Mouse (Mus musculus): ENCODE data around the gene Ap2a1. TPM values are rescaled to one million over a fixed set of nuclear protein-coding genes. Genes with fewer than 3 reads are reported as not detected.
A peak's percentile ranks its signal among the peaks of the same experiment; 100 is the strongest.

Gene Ap2a1
- polyA plus RNA-seq, 1 experiment from 2014 or later = 63.7 TPM

DNA sequence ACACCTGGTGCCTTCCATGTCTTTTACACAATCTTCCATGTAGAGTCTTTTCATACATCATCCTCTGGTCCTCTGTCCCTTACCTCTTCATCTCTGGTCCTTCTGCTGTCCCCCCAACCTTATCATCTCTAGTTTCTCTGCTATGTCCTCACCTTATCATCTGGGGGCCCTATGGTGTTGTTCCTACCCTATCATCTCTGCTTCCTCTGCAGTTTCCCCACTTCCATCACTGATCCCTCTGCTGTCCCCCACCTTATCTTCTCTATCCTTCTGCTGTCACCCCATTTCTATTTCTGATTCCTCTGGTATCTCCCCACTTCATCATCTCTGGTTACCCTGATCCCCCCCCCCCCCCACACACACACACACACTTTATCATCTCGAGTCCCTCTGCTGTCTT, 726 bp downstream of the Ap2a1 start:
- H3K36me3 ChIP-seq (ENCODE audit: control insufficient read depth, insufficient read depth, low read length) = peaks cover 8% of the 10 kb centered on the region
- 0% methylated on average over 1 of the region's 1 CpGs for WGBS
- peak overlapping the region; percentile 68 for H3K4me2 ChIP-seq (ENCODE audit: low read depth, low read length)
- ATAC-seq (ENCODE audit: low read depth) = no peak
- peak overlapping the region; percentile 95 for H3K4me3 ChIP-seq (ENCODE audit: low read length)
- no peaks in the 10 kb centered on the region for H3K9me3 ChIP-seq (ENCODE audit: control insufficient read depth, low read length)
- no peaks in the 10 kb centered on the region for H3K27me3 ChIP-seq (ENCODE audit: control insufficient read depth, insufficient read depth, low read depth, low read length)
- peaks cover 14% of the 10 kb centered on the region for H3K4me1 ChIP-seq (replicated peaks; ENCODE audit: control insufficient read depth, insufficient read depth, low read length)
- H3K27ac ChIP-seq (ENCODE audit: low read length) = no peak overlapping the region
- H3K9ac ChIP-seq (ENCODE audit: low read length) = peak overlapping the region; percentile 95

DNA sequence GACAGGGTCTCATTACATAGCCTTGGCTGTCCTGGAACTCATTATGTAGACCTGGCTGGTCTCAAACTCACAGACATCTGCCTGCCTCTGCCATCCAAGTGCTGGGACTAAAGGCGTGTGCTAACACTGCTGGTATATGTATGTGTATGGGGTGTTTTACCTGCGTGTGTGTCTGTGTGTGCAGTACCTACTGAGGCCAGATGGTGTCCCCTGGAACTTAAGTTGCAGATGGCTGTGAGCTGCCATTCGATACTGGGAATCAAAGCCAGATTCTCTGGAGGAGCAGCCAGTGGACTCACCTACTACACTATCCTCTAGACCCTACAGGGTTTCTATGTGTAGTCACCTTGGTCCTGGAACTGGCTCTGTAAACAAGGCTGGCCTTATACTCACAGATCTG, 3.8 kb downstream of the Ap2a1 start:
- no peaks in the 10 kb centered on the region for H3K9me3 ChIP-seq (ENCODE audit: control insufficient read depth, low read length)
- H3K27me3 ChIP-seq (ENCODE audit: control insufficient read depth, insufficient read depth, low read depth, low read length) = no peaks in the 10 kb centered on the region
- H3K9ac ChIP-seq (ENCODE audit: low read length) = no peak overlapping the region
- H3K4me2 ChIP-seq (ENCODE audit: low read depth, low read length) = no peak overlapping the region
- peaks cover 13% of the 10 kb centered on the region for H3K4me1 ChIP-seq (replicated peaks; ENCODE audit: control insufficient read depth, insufficient read depth, low read length)
- no peak overlapping the region for H3K27ac ChIP-seq (ENCODE audit: low read length)
- no peak for ATAC-seq (ENCODE audit: low read depth)
- H3K4me3 ChIP-seq (ENCODE audit: low read length) = no peak overlapping the region
- H3K36me3 ChIP-seq (ENCODE audit: control insufficient read depth, insufficient read depth, low read length) = peaks cover 22% of the 10 kb centered on the region
- WGBS = 70% methylated on average over 3 of the region's 3 CpGs

DNA sequence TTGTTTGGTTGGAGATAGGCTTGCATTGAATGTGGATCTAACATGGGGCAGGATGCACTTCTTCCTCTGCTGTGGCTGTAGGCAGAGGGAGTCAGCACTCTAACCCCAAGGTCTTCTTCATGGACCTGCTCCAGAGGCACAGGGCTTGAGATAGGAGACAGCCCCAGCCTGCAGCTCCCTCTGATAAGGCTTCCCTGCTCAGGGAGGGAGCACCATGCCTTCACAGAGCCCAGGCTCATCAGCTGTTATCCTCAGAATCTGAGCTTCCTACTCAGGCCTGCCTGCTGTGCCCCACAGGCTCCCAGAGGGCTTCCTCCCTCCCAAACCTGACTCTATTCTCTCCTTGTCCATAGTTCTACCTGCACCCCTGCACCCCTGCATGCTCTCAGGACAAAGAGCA, 6.8 kb downstream of the Ap2a1 start:
- Histone ChIP-seq H3K4me2 (ENCODE audit: low read depth, low read length) (no peak overlapping the region), H3K4me1 (replicated peaks; ENCODE audit: control insufficient read depth, insufficient read depth, low read length) (peaks cover 6% of the 10 kb centered on the region), H3K27ac (ENCODE audit: low read length) (no peak overlapping the region), H3K27me3 (ENCODE audit: control insufficient read depth, insufficient read depth, low read depth, low read length) (no peaks in the 10 kb centered on the region), H3K4me3 (ENCODE audit: low read length) (no peak overlapping the region), H3K9me3 (ENCODE audit: control insufficient read depth, low read length) (no peaks in the 10 kb centered on the region), H3K9ac (ENCODE audit: low read length) (no peak overlapping the region), H3K36me3 (ENCODE audit: control insufficient read depth, insufficient read depth, low read length) (peaks cover 22% of the 10 kb centered on the region)
- no peak for ATAC-seq (ENCODE audit: low read depth)

DNA sequence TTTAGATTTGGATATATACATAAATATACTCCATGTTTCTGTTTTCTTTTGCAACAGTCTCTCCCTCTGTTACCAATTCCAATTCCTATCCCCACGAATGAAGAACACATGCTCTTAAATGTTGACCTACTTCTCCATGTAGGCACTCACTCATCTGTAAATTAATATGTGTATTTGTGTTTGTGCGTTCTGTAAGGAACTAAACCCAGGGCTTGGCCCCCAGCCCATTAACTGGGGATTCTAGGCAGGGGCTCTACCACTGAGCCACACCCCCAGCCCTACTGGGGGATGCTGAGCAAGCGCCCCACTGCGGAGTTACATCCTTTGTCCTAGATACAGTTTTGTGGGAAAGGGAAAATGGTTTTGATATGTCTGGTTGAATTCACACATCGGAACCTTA, 10.2 kb downstream of the Ap2a1 start:
- Histone ChIP-seq H3K36me3 (ENCODE audit: control insufficient read depth, insufficient read depth, low read length) (peaks cover 25% of the 10 kb centered on the region), H3K27ac (ENCODE audit: low read length) (no peak overlapping the region)

DNA sequence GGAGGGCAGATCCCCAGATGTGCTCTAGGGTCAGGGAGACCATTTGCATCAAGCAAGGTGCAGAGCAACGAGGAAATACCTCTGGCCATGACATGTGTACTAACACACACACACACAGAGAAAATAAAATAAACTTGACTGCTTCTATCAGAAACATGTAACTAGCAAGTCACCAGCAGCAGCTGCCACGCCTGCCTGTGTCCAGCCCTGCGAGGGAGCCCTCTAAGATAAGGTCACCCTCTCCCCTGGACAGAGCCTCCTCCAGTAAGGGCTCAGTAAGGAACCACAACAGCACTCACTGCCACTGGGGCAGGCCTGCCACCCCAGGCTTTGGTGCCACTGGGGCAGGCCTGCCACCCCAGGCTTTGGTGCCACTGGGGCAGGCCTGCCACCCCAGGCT, 11.1 kb downstream of the Ap2a1 start:
- Histone ChIP-seq H3K4me1 (replicated peaks; ENCODE audit: control insufficient read depth, insufficient read depth, low read length) (peaks cover 8% of the 10 kb centered on the region), H3K27me3 (ENCODE audit: control insufficient read depth, insufficient read depth, low read depth, low read length) (no peaks in the 10 kb centered on the region), H3K36me3 (ENCODE audit: control insufficient read depth, insufficient read depth, low read length) (peaks cover 24% of the 10 kb centered on the region), H3K27ac (ENCODE audit: low read length) (no peak overlapping the region), H3K4me3 (ENCODE audit: low read length) (no peak overlapping the region), H3K9me3 (ENCODE audit: control insufficient read depth, low read length) (no peaks in the 10 kb centered on the region), H3K9ac (ENCODE audit: low read length) (no peak overlapping the region), H3K4me2 (ENCODE audit: low read depth, low read length) (no peak overlapping the region)
- 47% methylated on average over 3 of the region's 3 CpGs for WGBS
- no peak for ATAC-seq (ENCODE audit: low read depth)

More for the DNA sequence above, 10.2 kb downstream of the Ap2a1 start:
- H3K9ac ChIP-seq (ENCODE audit: low read length) = no peak overlapping the region
- ATAC-seq (ENCODE audit: low read depth) = no peak
- WGBS = 83% methylated on average over 5 of the region's 5 CpGs
- H3K27me3 ChIP-seq (ENCODE audit: control insufficient read depth, insufficient read depth, low read depth, low read length) = no peaks in the 10 kb centered on the region
- peaks cover 8% of the 10 kb centered on the region for H3K4me1 ChIP-seq (replicated peaks; ENCODE audit: control insufficient read depth, insufficient read depth, low read length)
- H3K9me3 ChIP-seq (ENCODE audit: control insufficient read depth, low read length) = no peaks in the 10 kb centered on the region
- no peak overlapping the region for H3K4me3 ChIP-seq (ENCODE audit: low read length)
- H3K4me2 ChIP-seq (ENCODE audit: low read depth, low read length) = no peak overlapping the region

DNA sequence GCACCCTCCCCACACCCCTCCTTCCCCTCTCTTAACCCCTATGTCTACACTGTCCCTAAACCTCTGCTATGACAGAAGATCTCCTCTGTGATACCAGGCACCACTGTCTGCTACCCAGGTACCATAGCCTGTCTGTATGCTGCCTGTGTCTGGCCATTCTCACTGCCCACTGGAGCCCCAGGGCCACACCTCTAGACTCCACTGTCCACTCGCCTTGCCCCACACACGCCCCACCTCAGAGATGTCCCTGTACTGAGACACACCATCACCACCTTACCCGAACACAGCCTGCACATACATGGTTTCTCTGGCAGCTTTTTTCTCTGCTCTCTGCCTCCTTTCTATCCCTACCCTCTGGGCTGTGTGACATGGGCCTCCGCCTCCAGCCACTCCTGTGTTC, 12.4 kb downstream of the Ap2a1 start:
- no peak overlapping the region for H3K27ac ChIP-seq (ENCODE audit: low read length)
- no peak overlapping the region for H3K9ac ChIP-seq (ENCODE audit: low read length)

DNA sequence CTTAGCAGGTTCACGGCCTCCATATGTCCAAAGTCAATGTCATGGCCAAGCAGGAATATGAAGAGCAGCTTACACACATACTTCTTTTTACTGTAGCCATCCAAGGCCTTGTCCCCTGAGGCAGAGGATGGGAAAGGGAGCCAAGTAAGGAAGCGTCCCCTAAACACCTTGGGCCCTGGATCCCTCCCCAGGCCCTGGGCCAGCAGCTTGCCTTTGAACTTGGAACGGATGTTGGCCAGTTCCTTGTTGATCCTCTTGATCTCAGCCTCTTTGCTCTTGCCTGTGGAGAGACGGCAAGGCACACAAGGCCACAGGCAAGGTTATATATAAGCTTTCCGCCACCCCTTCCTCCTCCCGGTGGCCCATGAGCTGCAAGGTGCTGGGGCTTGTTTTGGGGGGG, 13.1 kb downstream of the Ap2a1 start:
- Histone ChIP-seq H3K36me3 (ENCODE audit: control insufficient read depth, insufficient read depth, low read length) (peaks cover 20% of the 10 kb centered on the region), H3K4me1 (replicated peaks; ENCODE audit: control insufficient read depth, insufficient read depth, low read length) (peaks cover 8% of the 10 kb centered on the region), H3K4me3 (ENCODE audit: low read length) (no peak overlapping the region), H3K27me3 (ENCODE audit: control insufficient read depth, insufficient read depth, low read depth, low read length) (no peaks in the 10 kb centered on the region), H3K9me3 (ENCODE audit: control insufficient read depth, low read length) (no peaks in the 10 kb centered on the region), H3K9ac (ENCODE audit: low read length) (no peak overlapping the region), H3K4me2 (ENCODE audit: low read depth, low read length) (no peak overlapping the region), H3K27ac (ENCODE audit: low read length) (no peak overlapping the region)
- ATAC-seq (ENCODE audit: low read depth) = no peak
- 74% methylated on average over 6 of the region's 6 CpGs for WGBS

More for the DNA sequence above, 12.4 kb downstream of the Ap2a1 start:
- Histone ChIP-seq H3K36me3 (ENCODE audit: control insufficient read depth, insufficient read depth, low read length) (peaks cover 20% of the 10 kb centered on the region), H3K27me3 (ENCODE audit: control insufficient read depth, insufficient read depth, low read depth, low read length) (no peaks in the 10 kb centered on the region), H3K4me2 (ENCODE audit: low read depth, low read length) (no peak overlapping the region), H3K9me3 (ENCODE audit: control insufficient read depth, low read length) (no peaks in the 10 kb centered on the region), H3K4me3 (ENCODE audit: low read length) (no peak overlapping the region), H3K4me1 (replicated peaks; ENCODE audit: control insufficient read depth, insufficient read depth, low read length) (peaks cover 8% of the 10 kb centered on the region)
- 90% methylated on average over 4 of the region's 4 CpGs for WGBS
- ATAC-seq (ENCODE audit: low read depth) = peak; percentile 13; the same call in 1 of the 2 replicates

DNA sequence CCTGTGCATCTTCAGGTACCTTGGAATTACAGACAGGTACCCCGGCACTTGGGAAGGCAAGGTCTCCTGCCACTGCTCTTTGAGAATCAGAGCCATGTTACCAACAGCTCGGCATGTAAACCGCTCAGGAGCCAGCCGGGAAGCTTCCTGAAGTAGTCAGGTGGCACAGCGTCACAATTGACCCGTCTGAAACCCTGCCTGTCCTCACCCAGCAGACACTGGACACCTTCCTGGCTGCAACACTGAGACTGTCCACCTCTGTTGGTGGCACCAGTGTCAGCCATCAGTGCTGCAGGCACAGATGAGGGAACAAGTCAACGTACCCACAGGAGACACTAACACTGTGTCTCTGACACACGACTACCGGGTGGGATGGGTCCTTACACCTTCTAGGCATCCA, 14.0 kb downstream of the Ap2a1 start:
- H3K4me2 ChIP-seq (ENCODE audit: low read depth, low read length) = no peak overlapping the region
- H3K27ac ChIP-seq (ENCODE audit: low read length) = no peak overlapping the region
- H3K4me1 ChIP-seq (replicated peaks; ENCODE audit: control insufficient read depth, insufficient read depth, low read length) = peaks cover 8% of the 10 kb centered on the region
- no peak for ATAC-seq (ENCODE audit: low read depth)
- H3K4me3 ChIP-seq (ENCODE audit: low read length) = no peak overlapping the region
- WGBS = 89% methylated on average over 9 of the region's 9 CpGs
- no peak overlapping the region for H3K9ac ChIP-seq (ENCODE audit: low read length)
- no peaks in the 10 kb centered on the region for H3K9me3 ChIP-seq (ENCODE audit: control insufficient read depth, low read length)
- no peaks in the 10 kb centered on the region for H3K27me3 ChIP-seq (ENCODE audit: control insufficient read depth, insufficient read depth, low read depth, low read length)
- H3K36me3 ChIP-seq (ENCODE audit: control insufficient read depth, insufficient read depth, low read length) = peaks cover 28% of the 10 kb centered on the region

DNA sequence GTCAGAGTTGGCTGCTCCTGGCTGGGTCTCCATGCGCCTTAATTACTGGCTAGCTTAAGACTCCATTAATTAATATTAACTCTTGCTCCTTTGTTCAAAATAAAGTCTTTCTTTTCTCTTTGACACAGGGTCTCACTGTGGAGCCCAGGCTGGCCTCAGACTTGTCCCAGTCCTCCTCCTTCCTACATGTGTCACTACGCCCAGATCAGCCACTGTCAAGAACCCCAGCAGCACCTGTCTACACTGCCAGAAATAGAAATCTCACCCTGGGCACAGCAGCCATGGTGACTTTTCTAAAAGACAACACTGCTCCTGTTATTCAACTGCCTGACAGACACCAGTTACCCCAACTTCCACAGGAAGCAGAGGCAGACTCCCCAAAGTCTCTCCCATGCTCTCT, 14.9 kb downstream of the Ap2a1 start:
- Histone ChIP-seq H3K9ac (ENCODE audit: low read length) (no peak overlapping the region), H3K4me2 (ENCODE audit: low read depth, low read length) (no peak overlapping the region), H3K9me3 (ENCODE audit: control insufficient read depth, low read length) (no peaks in the 10 kb centered on the region), H3K4me3 (ENCODE audit: low read length) (no peak overlapping the region), H3K27me3 (ENCODE audit: control insufficient read depth, insufficient read depth, low read depth, low read length) (no peaks in the 10 kb centered on the region), H3K4me1 (replicated peaks; ENCODE audit: control insufficient read depth, insufficient read depth, low read length) (peaks cover 8% of the 10 kb centered on the region), H3K36me3 (ENCODE audit: control insufficient read depth, insufficient read depth, low read length) (peaks cover 34% of the 10 kb centered on the region), H3K27ac (ENCODE audit: low read length) (no peak overlapping the region)
- ATAC-seq (ENCODE audit: low read depth) = no peak
- 92% methylated on average over 2 of the region's 2 CpGs for WGBS
